Mouse (Mus musculus): ENCODE data around the gene Psg20. TPM values are rescaled to one million over a fixed set of nuclear protein-coding genes. Genes with fewer than 3 reads are reported as not detected.
"Not testable (repeated sequence)": the region's sequence is repeated elsewhere in the genome, so short reads cannot be mapped to it uniquely, and the experiment has no call there.

Gene Psg20
- not detected in 2 replicates for polyA plus RNA-seq (2015; fragmentation: Nextera tagmentation; extraction: Ambion mirVana)

GRCm38 (mm10) chr7:18686085-18686484 lies at the start of gene Psg20:
Gene Psg20 (minus strand): TSS chr7:18686185.
- Histone ChIP-seq H3K27ac (ENCODE audit: low read length) (no peak within 1 kb of the TSS), H3K9me3 (ENCODE audit: control insufficient read depth, low read length) (no peaks in the 10 kb centered on the region), H3K4me3 (replicated peaks; ENCODE audit: low read length) (no peak within 1 kb of the TSS), H3K4me2 (ENCODE audit: low read length) (no peak within 1 kb of the TSS), H3K36me3 (ENCODE audit: control insufficient read depth, insufficient read depth) (no peaks in the 10 kb centered on the region), H3K27me3 (replicated peaks; ENCODE audit: control insufficient read depth, insufficient read depth, low read length) (no peaks in the 10 kb centered on the region), H3K9ac (replicated peaks; ENCODE audit: low read depth, low read length) (no peak within 1 kb of the TSS), H3K4me1 (replicated peaks; ENCODE audit: control insufficient read depth, insufficient read depth, low read length) (no peaks in the 10 kb centered on the region)
- ATAC-seq, result no peak
- WGBS, result 64% methylated on average over 2 of the region's 2 CpGs

- ATAC-seq, result no peak
- Histone ChIP-seq H3K4me2 (ENCODE audit: low read length) (no peak overlapping the region), H3K4me3 (replicated peaks; ENCODE audit: low read length) (no peak overlapping the region), H3K4me1 (replicated peaks; ENCODE audit: control insufficient read depth, insufficient read depth, low read length) (no peaks in the 10 kb centered on the region), H3K27ac (ENCODE audit: low read length) (no peak overlapping the region), H3K9ac (replicated peaks; ENCODE audit: low read depth, low read length) (no peak overlapping the region), H3K9me3 (ENCODE audit: control insufficient read depth, low read length) (no peaks in the 10 kb centered on the region), H3K36me3 (ENCODE audit: control insufficient read depth, insufficient read depth) (no peaks in the 10 kb centered on the region), H3K27me3 (replicated peaks; ENCODE audit: control insufficient read depth, insufficient read depth, low read length) (no peaks in the 10 kb centered on the region)
- WGBS, result 90% methylated on average over 1 of the region's 1 CpGs
Observed at GRCm38 (mm10) chr7:18734451-18734850, 48.5 kb upstream of the Psg20 start.

- Histone ChIP-seq H3K9ac (replicated peaks; ENCODE audit: low read depth, low read length) (no peak overlapping the region), H3K27me3 (replicated peaks; ENCODE audit: control insufficient read depth, insufficient read depth, low read length) (no peaks in the 10 kb centered on the region), H3K27ac (ENCODE audit: low read length) (no peak overlapping the region), H3K4me3 (replicated peaks; ENCODE audit: low read length) (no peak overlapping the region), H3K9me3 (ENCODE audit: control insufficient read depth, low read length) (no peaks in the 10 kb centered on the region), H3K4me1 (replicated peaks; ENCODE audit: control insufficient read depth, insufficient read depth, low read length) (no peaks in the 10 kb centered on the region), H3K4me2 (ENCODE audit: low read length) (no peak overlapping the region), H3K36me3 (ENCODE audit: control insufficient read depth, insufficient read depth) (no peaks in the 10 kb centered on the region)
- ATAC-seq, result no peak
Observed at GRCm38 (mm10) chr7:18733111-18733510, 47.1 kb upstream of the Psg20 start.

- Histone ChIP-seq H3K9ac (replicated peaks; ENCODE audit: low read depth, low read length) (no peak overlapping the region), H3K27ac (ENCODE audit: low read length) (no peak overlapping the region), H3K27me3 (replicated peaks; ENCODE audit: control insufficient read depth, insufficient read depth, low read length) (no peaks in the 10 kb centered on the region), H3K4me3 (replicated peaks; ENCODE audit: low read length) (no peak overlapping the region), H3K4me1 (replicated peaks; ENCODE audit: control insufficient read depth, insufficient read depth, low read length) (no peaks in the 10 kb centered on the region), H3K4me2 (ENCODE audit: low read length) (no peak overlapping the region), H3K9me3 (ENCODE audit: control insufficient read depth, low read length) (no peaks in the 10 kb centered on the region), H3K36me3 (ENCODE audit: control insufficient read depth, insufficient read depth) (no peaks in the 10 kb centered on the region)
- 76% methylated on average over 1 of the region's 1 CpGs for WGBS
- ATAC-seq, result no peak
Observed at GRCm38 (mm10) chr7:18728391-18728790, 42.4 kb upstream of the Psg20 start.

GRCm38 (mm10) chr7:18725931-18726330 lies 39.9 kb upstream of the Psg20 start:
- not testable (repeated sequence) for ATAC-seq; H3K4me3 ChIP-seq (replicated peaks; ENCODE audit: low read length); H3K9ac ChIP-seq (replicated peaks; ENCODE audit: low read depth, low read length); H3K4me2 ChIP-seq (ENCODE audit: low read length); H3K27me3 ChIP-seq (replicated peaks; ENCODE audit: control insufficient read depth, insufficient read depth, low read length); H3K9me3 ChIP-seq (ENCODE audit: control insufficient read depth, low read length); H3K36me3 ChIP-seq (ENCODE audit: control insufficient read depth, insufficient read depth); H3K4me1 ChIP-seq (replicated peaks; ENCODE audit: control insufficient read depth, insufficient read depth, low read length); H3K27ac ChIP-seq (ENCODE audit: low read length)

- no peak for ATAC-seq
- H3K4me3 ChIP-seq (replicated peaks; ENCODE audit: low read length), result no peak overlapping the region
- H3K27me3 ChIP-seq (replicated peaks; ENCODE audit: control insufficient read depth, insufficient read depth, low read length), result no peaks in the 10 kb centered on the region
- H3K9ac ChIP-seq (replicated peaks; ENCODE audit: low read depth, low read length), result no peak overlapping the region
- no peak overlapping the region for H3K4me2 ChIP-seq (ENCODE audit: low read length)
- H3K4me1 ChIP-seq (replicated peaks; ENCODE audit: control insufficient read depth, insufficient read depth, low read length), result no peaks in the 10 kb centered on the region
- no peak overlapping the region for H3K27ac ChIP-seq (ENCODE audit: low read length)
- H3K36me3 ChIP-seq (ENCODE audit: control insufficient read depth, insufficient read depth), result no peaks in the 10 kb centered on the region
- WGBS, result 85% methylated on average over 6 of the region's 6 CpGs
- no peaks in the 10 kb centered on the region for H3K9me3 ChIP-seq (ENCODE audit: control insufficient read depth, low read length)
Observed at GRCm38 (mm10) chr7:18724001-18724400, 38.0 kb upstream of the Psg20 start.

- WGBS, result 44% methylated on average over 2 of the region's 2 CpGs
- no peaks in the 10 kb centered on the region for H3K27me3 ChIP-seq (replicated peaks; ENCODE audit: control insufficient read depth, insufficient read depth, low read length)
- no peaks in the 10 kb centered on the region for H3K36me3 ChIP-seq (ENCODE audit: control insufficient read depth, insufficient read depth)
- H3K4me1 ChIP-seq (replicated peaks; ENCODE audit: control insufficient read depth, insufficient read depth, low read length), result no peaks in the 10 kb centered on the region
- ATAC-seq, result no peak
- H3K27ac ChIP-seq (ENCODE audit: low read length), result no peak within 1 kb of the TSS
- H3K4me3 ChIP-seq (replicated peaks; ENCODE audit: low read length), result no peak within 1 kb of the TSS
- no peak within 1 kb of the TSS for H3K4me2 ChIP-seq (ENCODE audit: low read length)
- no peaks in the 10 kb centered on the region for H3K9me3 ChIP-seq (ENCODE audit: control insufficient read depth, low read length)
- H3K9ac ChIP-seq (replicated peaks; ENCODE audit: low read depth, low read length), result no peak within 1 kb of the TSS
Observed at GRCm38 (mm10) chr7:18717790-18718189, 31.8 kb upstream of the Psg20 start, which contains the start of gene Psg22. Gene Psg22 (plus strand): TSS chr7:18718090.

GRCm38 (mm10) chr7:18715546-18715945 lies 29.6 kb upstream of the Psg20 start:
- 48% methylated on average over 4 of the region's 4 CpGs for WGBS

GRCm38 (mm10) chr7:18710846-18711245 lies 24.9 kb upstream of the Psg20 start:
- WGBS, result 65% methylated on average over 1 of the region's 1 CpGs

More at GRCm38 (mm10) chr7:18715546-18715945, 29.6 kb upstream of the Psg20 start:
- Histone ChIP-seq H3K4me3 (replicated peaks; ENCODE audit: low read length) (no peak overlapping the region), H3K27me3 (replicated peaks; ENCODE audit: control insufficient read depth, insufficient read depth, low read length) (no peaks in the 10 kb centered on the region), H3K27ac (ENCODE audit: low read length) (no peak overlapping the region), H3K36me3 (ENCODE audit: control insufficient read depth, insufficient read depth) (no peaks in the 10 kb centered on the region), H3K4me2 (ENCODE audit: low read length) (no peak overlapping the region), H3K4me1 (replicated peaks; ENCODE audit: control insufficient read depth, insufficient read depth, low read length) (no peaks in the 10 kb centered on the region), H3K9me3 (ENCODE audit: control insufficient read depth, low read length) (no peaks in the 10 kb centered on the region), H3K9ac (replicated peaks; ENCODE audit: low read depth, low read length) (no peak overlapping the region)
- ATAC-seq, result no peak

GRCm38 (mm10) chr7:18710331-18710730 lies 24.3 kb upstream of the Psg20 start:
- H3K36me3 ChIP-seq (ENCODE audit: control insufficient read depth, insufficient read depth); H3K27ac ChIP-seq (ENCODE audit: low read length); H3K9ac ChIP-seq (replicated peaks; ENCODE audit: low read depth, low read length); H3K27me3 ChIP-seq (replicated peaks; ENCODE audit: control insufficient read depth, insufficient read depth, low read length); H3K4me1 ChIP-seq (replicated peaks; ENCODE audit: control insufficient read depth, insufficient read depth, low read length); H3K9me3 ChIP-seq (ENCODE audit: control insufficient read depth, low read length); ATAC-seq; H3K4me3 ChIP-seq (replicated peaks; ENCODE audit: low read length); H3K4me2 ChIP-seq (ENCODE audit: low read length): not testable (repeated sequence)
- WGBS, result 76% methylated on average over 4 of the region's 4 CpGs

More at GRCm38 (mm10) chr7:18710846-18711245, 24.9 kb upstream of the Psg20 start:
- no peak overlapping the region for H3K4me2 ChIP-seq (ENCODE audit: low read length)
- no peaks in the 10 kb centered on the region for H3K27me3 ChIP-seq (replicated peaks; ENCODE audit: control insufficient read depth, insufficient read depth, low read length)
- no peaks in the 10 kb centered on the region for H3K36me3 ChIP-seq (ENCODE audit: control insufficient read depth, insufficient read depth)
- no peak for ATAC-seq
- H3K4me1 ChIP-seq (replicated peaks; ENCODE audit: control insufficient read depth, insufficient read depth, low read length), result no peaks in the 10 kb centered on the region
- H3K4me3 ChIP-seq (replicated peaks; ENCODE audit: low read length), result no peak overlapping the region
- no peak overlapping the region for H3K9ac ChIP-seq (replicated peaks; ENCODE audit: low read depth, low read length)
- H3K27ac ChIP-seq (ENCODE audit: low read length), result no peak overlapping the region
- no peaks in the 10 kb centered on the region for H3K9me3 ChIP-seq (ENCODE audit: control insufficient read depth, low read length)

Data from forebrain, embryonic 16.5 days (tissue).